Mouse (Mus musculus) frontal cortex, postnatal 14 days (tissue): ENCODE measurements around the gene Prr15l.

Experiments
- DNase-seq, 2 experiments: peaks; one replicate each; pipeline ENCODE4 v3.0.0; 2022; ENCODE audit warnings: low spot score in 2 of 2

Gene Prr15l

DNA sequence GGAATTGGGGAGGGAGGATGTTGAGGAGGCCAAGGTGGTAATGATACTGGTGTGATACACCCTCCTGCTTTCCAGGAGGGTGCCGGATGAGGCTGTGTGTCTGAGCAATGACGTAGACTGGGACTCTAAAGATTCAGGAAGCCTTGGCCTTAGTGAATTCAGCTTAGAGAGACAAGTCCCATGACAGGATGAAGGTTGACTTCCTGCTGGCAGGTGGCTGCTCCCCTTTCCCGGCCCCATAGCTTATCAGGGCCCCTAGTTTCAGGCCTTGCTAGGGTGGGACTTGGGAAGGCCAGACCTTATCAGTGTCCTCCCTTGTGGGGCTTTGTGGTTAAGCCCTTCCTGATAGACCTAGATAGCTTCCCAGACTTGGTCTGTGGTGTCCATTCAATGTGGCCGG is 19.9 kb downstream of the Prr15l start:
- no peak for DNase-seq

DNA sequence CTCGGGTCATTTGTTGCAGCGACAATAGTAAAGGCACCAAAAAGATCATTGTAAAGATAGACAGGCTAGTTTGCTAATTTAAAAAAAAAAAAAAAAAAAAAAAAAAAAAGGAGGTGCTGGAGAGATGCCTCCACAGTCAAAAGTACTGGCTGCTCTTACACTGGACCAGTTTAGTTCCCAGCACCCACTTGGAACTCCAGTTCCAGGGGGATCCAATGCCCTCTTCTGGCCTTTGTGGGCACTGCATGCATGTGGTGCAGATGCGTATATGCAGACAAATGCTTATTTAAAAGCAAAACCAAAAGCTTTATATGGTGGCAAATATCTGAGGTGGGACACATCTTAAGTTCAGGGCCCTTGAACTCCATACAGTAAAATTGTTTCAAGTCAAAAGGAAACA is 22.9 kb downstream of the Prr15l start:
- no peak for DNase-seq

DNA sequence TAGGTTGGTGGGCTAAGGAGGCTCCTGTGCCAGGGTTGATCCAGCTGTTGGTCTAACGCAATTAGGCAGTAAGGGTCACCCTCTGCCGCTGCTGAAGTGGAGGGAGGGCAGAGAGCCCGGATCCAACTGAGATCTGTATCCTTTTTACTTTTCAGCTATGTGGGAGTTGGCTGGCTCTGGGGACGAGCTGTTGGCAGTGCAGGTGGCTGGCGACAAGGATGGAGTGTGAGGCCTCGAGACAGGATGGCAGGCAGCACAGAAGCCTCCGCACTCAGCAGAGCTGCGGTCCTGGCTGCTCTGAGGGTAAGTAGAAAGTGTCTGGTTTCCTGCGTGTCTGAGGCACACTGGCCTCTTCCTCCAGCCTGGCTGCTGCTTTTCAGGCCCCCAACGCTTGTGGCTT is 24.5 kb downstream of the Prr15l start:
- no peak for DNase-seq

DNA sequence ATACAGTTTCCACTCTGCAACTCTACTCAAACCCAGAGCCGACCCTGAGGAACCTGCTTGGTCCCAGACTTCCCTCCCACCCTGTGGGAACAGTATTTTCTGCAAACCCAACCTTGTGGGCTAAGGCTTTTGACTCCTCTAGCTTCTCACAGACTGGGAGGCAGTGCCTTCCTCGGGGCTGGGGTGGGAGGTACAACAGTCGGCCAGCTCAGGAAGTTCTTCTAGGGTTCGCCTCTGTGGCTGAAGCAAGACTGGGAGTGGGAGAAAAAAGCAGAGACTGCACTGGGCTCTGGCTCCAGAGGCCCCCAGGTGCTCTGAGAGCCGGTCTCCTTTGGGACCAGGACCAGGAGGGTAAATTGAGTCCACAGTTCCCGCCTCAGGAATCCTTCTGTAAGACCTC is 25.0 kb downstream of the Prr15l start:
- DNase-seq = no peak

DNA sequence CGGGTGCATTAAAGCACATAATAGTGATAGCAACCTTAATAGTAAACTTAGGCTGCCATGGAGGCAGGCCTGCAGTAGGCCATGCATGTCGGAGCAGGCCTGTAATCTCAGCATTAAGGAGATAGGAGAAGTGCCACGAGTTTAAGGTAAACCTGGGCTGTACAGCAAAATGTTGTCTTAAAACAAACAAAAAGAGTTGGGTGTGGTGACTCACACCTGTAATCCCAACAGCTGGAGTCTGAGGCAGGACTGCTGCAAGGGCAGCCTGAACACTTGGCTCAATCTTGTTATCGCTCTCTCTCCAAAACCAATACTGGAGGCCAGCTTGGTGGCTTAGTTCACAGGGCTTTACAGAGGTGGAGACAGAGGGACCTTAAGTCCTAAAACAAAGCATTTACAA is 27.2 kb downstream of the Prr15l start:
- no peak for DNase-seq

DNA sequence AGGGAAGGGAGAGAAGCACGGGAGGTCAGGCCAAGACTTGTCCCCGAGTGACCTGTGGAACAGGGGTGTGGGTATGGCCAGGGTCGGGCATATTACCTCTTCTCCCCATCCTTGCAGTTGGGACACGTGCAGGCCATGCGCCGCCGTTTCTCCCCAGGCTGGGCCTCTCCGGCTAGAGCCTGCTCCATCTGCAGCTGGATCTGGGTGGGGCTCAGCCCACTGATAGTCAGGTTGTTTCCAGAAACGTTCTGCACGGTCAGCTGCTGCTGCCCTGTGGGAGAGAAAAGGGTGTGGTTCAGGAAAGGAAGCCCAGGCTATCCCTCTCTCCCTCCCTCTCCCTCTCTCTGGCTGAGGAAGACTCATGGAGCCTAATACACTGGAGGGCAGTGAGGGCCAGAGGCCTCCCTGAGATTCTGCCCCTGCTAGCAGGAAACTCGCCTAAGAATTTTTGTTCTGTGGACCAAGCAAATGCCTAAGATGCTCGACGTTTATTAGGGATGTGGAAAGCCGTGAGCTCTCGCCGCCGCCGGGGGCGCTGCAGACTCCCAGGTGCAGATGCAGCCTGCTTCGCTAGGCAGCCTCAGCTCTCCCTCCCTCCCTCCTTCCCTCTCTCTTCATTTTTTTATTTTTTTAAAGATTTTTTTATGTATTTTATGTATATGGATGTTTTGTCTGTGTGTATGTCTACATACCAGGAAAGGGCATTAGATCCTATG is 28.3 kb downstream of the Prr15l start:
- no peak for DNase-seq

DNA sequence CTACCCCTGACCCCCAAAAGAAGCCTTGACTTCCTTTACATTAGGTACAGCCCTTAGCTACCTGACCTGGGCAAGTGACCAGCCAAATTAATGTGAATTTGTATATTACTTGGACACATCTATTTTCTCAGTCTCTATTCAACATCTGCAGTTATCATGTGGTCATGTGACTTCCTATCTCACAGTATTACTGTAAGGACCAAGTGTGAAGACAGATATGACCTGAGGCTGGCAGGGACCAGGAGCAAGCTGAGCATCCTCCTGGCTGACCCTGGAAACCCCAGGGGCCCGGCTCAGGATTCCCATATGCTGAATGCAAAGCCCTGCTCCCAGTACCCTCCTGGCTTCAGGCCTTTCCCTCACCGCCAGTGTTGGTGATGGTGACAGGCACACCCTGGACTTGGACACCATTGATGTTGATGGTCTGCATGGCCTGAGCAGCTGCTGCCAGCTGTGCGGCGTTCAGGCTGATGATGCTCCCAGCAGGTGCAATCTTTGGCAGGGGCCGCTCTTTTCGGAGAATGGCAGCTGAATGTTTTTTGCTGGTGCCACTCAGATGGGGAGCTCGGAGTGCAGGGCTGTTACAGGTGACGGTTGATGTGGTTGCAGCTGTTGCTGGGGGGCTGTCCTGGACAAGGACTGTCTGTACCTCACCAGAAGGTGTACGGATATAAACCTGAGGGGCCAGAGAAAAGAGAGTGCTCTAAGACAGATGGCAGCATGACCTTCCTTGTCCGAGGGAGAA is 29.3 kb downstream of the Prr15l start:
- DNase-seq = no peak

DNA sequence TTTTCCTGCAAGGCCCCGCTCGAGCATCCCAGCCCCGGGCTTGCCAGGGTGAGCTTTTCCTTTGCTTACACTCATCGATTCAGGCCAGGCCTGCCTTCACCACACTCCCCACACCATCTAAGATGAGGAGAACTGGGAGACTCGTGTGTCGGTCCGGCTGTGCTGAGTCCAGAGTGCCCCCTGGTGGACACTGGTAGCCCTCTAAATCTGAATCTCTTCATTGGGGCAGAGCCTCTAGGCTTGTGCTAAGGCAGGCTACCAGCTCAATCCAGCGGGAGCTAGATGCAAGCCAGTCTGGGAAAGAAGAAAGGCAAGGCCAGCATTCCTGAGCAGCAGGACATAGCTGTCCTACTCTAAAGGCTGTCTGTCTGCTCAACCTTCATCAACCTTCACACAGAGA is 35.7 kb downstream of the Prr15l start:
- DNase-seq = peak; percentile 71 to 85

DNA sequence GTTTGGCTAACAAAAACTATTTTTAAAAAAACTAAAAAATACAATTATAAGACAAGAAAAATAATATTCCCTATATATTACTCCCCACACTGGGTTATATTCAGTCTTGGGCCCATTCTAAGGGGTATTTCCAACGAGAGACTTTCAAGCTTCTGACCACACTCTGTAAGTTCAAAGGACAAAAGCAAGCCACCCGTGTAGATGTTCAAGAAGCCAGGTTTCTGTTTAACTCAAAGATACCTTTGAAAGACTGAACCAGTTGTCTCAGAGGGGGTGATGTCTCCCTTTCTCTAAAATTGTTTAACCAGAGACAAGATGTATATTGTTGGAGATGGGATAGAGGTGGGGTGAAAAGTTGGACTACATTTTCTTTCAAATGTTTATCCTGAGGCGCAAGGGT is 38.3 kb downstream of the Prr15l start:
- DNase-seq = no peak

DNA sequence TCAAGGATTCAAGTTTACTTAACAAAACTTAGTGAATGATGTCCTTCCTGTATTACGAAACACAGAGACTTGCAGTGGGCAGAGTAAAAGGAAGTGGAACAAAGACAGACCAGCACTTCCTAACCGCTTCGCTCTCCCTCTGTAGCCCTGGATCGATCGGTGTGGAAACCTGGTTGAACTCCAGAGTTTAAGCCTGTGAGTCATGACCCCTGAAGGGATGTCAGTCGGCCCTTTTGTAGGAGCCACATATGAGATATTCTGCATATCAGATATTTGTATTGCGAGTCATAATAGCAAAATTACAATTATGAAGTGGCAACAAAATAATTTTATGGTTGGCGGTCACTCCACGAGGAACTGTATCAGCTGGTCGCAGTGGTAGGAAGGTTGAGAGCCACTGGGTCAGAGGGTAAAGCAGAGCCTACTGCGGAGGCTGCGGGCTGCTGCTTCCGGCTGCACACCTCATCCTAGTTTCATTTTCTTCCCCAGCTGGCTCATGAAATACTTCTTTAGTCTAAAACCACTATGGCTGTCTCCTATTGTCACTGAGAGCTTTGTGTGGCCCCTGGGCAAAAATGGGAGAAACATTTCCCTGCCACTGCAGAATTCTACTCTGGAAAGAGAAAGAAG is 39.1 kb downstream of the Prr15l start:
- no peak for DNase-seq

DNA sequence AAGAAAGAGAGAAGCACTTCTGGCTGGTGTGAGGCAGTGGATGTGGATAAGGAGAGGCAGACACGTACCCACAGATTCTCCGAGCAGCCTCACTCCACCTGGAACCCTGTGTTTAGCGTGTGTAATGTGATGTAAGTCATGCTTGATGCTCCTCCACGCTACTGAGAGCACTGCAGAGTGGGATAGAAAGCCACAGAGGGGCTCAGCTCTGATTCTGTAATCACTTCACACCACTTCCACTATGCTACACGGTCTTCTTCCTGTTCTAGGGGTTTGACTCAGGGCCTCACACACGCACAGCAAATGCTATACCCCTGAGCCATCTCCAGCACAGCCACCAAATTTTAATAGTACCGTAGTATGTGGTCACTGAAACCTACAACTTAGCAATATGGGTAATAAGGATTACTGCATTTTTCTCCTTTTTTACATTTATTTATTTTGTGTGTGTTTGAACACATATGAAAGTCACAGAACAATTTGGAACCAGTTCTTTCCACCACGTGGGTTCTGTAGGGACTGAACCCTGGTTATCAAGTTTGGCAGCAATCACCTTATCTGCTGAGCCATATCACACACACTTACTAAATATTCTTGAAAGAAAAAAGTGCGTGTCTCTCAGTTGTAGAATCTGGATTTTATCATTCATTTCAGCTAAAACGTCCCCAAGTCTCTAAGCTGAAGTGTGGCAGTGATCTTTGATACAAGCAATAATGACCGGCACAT is 39.8 kb downstream of the Prr15l start:
- no peak for DNase-seq

DNA sequence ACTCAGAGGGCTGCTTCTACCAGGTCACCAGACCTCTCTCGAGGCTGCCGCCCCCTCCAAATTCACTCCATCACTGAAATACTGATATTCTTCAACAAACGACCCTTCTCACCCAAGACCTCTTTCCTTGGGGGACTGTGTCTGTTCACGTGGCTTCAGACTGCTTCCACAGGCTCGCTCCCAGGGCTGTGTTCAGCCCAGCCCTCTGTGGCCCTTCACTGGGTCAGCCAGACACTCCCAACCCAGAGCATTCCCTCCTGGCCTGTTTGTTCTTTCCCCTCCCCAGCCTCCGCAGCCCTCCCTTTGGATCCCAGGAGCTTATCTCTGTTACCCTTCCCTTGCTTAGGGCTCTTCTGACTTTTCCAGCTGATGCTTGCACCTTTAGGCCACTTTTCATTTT is 40.6 kb downstream of the Prr15l start:
- DNase-seq = no peak

DNA sequence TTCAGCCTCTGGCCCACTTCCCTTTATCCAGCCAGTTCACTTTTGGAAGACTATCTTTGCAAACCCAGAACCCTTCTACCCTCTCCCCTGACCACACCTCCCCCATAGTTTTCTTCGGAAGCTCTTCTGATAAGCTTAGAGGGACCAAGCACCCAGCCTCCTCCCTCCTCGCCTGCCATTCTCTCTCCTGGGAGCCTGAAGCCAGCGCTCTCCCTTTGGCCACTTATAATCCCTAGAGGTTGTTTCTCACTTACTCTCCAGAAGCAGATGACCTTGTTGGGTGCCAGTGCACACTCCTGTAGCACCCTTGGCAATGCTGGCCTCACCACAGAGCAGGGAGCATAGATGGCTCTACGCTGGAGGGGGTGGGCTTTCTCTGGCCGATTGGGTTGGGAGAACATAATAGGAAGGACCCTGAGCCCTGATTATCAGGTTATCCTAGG is 41.4 kb downstream of the Prr15l start:
- DNase-seq = no peak

DNA sequence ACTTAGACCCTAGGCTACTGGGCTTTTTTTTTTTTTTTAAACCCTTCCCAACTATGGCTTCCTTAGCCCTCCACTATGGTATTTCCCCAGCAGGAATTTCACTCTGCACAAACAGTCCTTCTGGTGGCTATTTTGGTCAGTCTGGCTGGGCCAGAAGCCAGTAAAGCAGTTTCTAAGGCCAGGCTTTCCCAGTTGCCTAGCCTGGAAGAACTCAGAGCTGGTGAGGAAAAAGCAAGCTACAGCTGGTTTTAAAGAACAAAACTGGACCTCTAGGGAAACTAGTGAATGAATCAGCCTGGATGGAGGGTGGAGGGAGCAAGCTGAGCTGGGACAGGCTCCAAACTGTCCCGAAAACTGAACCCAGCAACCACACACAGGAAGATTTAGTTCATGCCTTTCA is 41.8 kb downstream of the Prr15l start:
- no peak for DNase-seq

DNA sequence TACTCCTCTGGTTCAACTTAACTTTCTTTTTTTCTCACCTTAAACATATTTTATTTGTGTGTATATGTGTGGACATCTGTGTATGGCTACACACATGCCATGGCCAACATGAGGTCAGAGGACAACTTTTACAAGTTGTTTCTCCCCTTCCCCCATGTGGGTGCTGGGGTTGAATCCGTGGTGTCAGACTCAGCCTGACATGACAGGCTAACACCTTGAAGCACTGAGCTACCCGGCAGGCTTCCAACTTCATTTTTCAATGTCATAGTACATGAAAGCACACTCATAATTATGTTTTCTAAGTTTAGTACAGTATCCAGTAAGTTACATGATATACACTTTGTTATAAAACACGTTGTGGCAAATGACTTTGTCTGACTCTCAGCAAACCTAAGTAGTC is 42.4 kb downstream of the Prr15l start:
- DNase-seq = no peak

DNA sequence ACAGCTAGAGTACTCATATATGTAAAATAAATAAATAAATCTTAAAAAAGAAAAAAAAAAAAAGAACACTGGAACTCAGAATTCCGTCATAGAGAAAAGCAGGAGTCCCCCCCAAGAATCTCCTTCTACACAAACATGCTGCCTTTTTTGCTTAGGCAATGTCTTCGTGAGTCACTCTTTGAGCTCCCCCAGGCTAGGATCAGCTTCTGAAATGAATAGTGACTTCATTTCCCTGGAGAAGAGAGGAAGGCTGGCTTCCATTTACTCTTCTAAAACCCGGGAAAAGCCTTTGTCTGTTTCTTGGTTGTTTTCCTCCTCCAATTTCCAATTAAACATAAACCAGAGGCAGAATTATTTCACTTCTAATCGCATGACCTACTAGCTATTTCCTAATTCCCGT is 45.0 kb downstream of the Prr15l start:
- no peak for DNase-seq

DNA sequence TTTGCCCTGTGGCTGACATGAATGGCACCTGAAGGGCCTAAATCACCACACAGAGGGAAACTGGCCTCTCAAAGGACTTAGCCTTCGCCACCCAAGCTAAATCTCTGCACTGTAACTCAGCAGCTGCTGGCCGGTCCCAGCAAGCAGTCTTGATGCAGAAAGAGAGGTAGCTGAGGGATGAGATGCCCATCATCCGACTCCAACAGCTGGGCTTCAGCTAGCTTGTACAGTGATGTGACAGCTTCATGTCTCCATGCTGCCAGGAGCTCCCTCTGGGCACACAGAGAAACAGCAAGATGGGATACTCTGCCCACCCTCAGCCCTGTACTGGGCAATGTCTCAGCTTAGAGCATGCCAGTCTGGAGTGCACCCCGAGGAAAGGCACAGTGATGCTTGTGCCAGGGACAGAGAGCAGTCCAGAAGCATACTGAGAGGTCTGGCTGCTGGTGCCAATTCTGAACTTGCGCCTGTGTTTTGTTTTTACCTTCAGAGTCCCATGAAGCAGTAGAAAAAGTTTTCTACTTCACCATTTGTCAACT is 45.6 kb downstream of the Prr15l start:
- no peak for DNase-seq

DNA sequence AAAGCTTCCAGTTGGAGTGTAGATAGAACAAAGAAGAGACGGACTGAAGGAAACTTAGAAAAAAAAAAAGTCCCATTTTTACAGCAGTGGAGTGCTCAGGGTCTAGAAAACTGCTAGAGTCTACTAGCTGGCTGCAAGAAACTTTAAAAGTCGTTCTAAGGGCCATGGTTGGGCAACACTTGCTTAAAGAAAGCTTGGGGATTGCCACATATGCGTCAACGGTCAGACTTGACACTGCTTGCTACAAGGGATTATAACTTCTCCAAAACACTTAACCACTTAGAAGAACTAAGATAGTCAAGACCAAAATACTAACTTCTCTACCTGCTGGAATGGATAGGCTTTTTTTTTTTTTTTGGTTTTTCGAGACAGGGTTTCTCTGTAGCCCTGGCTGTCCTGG is 46.9 kb downstream of the Prr15l start:
- DNase-seq = no peak

DNA sequence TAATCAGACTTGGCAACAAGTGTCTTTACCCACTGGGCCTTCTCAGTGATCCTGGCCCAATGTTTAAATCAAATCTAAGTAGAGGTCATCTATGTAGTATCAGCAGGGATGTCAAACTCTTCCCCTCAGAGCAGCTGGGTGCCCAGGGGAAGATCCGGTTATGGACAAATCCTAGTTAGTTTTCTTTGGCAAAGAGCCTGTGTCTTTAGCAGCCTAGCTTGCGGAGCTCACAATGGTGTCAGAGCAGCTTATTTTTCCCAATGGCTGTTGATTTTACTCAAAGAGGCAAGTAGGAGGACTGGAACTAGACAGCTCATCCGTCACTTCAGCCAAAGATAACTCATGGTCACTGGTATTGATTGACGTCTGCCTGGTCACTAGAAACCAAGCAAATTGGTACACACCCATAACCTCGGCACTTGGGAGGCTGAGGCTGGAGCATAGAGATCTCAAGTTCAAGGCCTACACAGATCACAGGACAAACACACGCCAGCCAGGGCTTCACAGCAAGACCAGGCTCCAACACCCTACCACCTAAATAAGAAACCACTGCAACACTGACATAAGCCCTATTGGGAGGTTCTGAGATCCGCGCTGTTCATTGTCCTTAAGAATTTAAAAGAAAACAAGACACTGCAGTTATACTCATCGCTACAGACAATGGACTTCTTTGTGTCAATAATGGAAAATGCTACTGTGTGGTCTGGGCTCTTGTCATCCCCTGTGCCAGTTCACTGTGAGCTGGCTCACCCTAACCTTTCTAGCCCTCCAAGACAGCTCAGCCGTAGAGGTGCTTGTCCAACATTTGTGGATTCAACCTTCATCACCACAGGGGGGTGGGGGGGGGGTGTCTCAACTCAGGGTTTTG is 47.8 kb downstream of the Prr15l start:
- DNase-seq = no peak

DNA sequence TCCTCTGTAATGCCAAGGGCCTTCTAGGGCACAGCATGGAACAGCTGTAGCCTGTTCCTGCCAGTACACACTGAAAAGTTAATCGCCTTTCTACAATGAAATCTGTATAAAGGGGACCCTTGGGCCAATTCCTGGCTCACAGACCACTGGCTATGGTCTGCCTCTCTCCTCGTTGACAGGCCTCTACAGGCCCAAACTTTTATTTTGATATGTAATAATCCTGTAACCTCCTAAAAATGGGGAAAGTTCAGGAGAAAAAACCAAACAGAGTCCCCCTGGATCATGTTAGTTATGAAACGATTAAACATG is 48.4 kb downstream of the Prr15l start:
- DNase-seq = no peak

DNA sequence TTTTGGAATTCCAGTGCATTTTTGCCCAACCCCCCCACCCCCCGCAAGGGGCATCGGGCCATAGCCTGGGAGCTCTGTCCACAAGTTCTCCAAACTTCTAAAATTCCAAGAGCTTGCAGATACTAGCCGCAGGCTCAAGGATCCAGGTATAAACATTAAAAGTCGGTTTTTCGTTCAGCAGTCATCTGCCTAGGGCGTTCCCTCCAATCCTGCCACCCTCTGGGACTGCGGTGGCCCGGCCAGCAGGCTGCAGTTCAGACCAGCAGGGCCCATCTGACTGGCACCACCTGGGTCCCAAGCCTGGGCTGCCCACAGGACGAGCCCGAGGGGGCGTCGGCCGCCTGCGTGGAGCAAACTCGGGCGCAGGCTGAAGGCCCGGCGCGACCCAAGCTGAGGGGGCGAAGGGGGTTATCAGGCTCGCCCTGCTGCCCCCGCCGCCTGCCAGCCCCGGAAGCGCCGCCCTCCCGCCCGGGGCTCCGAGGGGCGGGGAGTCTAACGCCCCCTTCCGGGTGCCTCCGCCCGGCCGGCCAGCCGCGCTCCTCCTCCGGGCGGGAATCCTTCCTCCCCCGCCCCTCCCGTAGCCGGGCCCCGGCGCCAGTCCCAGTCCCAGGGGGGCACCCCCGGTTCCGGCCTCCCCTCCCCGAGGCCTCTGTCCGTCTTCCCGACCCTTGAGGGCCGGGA is 49.1 kb downstream of the Prr15l start:
- peak; percentile 61 to 65 for DNase-seq
